Mouse (Mus musculus): ENCODE measurements around the gene Ap3b2.

Ap3b2 gene

DNA sequence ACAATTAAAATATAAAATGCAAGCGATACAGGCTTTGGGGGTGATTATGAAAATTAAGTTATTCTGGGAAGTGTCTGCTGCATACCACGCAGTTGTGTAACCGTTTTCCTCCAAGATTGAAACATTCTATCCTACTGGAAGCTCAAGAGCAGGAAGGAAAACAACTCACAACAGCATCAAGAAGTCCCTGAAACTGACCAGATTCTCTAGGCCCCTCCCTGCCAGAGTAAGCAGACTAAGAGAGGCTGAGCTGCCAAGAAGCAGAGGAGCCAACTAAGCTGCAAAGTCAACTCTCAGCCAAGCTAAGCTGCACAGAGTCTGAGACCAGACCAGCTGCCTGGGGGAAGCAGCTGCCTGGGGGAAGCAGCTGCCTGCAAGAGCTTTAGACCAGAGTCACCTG is 18.5 kb downstream of the Ap3b2 start:
- DNase-seq, result no peak

DNA sequence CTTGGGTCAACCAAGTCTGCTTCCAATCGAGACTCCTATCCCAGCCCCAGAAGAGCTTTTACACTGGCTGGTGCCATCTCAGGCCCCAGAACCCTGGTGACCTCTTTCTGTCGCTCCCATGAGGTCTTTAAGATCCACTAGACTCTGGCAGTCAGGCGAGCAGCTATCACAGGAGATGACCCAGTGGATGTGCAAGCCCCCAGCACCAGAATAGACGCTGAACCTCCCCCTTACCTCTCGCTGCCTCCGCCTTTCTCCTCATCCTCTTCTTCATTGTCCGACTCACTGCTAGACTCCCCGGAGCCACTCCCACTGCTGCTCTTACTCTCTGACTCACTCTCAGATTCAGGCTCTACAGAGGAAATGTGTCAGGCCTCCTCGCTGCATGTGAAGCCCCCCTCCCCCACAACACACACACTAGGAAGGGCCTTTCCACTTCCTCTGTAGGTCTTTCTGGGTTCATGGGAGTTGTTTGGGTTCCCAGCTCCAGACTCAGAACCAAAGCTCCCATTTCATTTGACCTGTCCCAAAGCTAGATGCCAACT is 28.7 kb downstream of the Ap3b2 start:
- DNase-seq, result no peak

DNA sequence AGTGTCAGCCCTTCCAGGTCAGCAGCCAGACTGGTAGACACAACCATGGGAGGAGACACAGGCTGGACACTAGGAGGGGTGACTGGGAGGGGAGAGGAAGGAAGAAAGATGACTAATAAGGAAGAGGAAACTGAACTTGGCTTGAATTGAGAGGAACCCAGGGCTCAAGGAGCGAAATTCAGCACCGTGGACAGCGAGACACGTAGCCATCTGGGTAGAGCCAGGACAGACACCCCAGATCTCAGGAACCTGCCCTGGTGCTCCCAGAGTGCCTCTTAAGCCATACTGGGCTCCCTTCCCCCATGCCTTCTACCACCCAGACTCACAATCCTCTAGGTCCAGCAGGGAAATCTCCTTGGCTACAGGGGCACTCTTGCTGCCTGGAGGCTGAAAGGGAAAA is 29.6 kb downstream of the Ap3b2 start:
- DNase-seq, result no peak

DNA sequence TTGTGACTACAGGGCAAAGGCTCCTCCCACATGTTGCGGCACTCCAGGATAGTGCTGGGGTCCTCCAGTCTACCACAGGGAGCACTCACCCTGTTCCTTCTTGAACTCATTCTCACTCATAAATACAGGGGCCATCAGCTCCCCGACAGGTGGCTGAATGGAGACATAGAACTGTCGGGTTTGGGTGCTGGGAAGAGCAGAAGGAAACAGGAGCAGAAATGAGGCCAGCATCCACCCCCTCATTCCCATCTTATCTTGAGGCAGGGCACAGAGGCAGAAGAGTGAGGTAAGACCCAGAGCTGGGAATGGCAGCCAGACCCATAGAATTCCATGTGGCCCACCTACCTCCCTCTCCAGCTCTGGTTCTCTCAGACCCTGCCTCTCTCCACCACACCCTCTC is 30.9 kb downstream of the Ap3b2 start:
- no peak for DNase-seq

DNA sequence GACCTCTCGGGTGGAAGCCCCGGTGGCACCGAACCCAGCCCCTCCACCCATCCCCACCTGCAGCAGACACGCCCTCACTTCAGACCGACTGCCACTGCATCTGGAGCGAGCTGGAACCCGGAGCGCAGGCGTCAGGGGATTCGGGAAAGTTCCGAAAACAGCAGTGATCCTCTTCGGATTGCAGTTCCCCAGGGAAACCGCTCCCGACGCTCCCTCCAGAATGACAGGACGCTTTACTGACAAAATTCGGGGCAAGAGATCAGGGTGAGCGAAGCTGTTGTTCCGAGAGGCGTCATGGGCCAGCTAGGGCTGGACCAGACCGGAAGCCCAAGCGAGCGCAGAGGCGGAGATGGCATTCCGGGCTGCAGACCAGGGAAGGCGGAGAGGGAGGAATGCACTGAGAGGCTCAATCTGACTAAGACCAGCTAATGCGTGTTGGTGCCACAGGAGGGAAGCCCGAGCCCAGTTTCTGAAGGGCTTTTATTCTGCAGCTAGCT is 38.5 kb downstream of the Ap3b2 start, which contains the start of gene Cpeb1:
Gene Cpeb1 (minus strand): TSS at position 311 of the 497 bp plus-strand sequence.
- peak; percentile 55 for DNase-seq

DNA sequence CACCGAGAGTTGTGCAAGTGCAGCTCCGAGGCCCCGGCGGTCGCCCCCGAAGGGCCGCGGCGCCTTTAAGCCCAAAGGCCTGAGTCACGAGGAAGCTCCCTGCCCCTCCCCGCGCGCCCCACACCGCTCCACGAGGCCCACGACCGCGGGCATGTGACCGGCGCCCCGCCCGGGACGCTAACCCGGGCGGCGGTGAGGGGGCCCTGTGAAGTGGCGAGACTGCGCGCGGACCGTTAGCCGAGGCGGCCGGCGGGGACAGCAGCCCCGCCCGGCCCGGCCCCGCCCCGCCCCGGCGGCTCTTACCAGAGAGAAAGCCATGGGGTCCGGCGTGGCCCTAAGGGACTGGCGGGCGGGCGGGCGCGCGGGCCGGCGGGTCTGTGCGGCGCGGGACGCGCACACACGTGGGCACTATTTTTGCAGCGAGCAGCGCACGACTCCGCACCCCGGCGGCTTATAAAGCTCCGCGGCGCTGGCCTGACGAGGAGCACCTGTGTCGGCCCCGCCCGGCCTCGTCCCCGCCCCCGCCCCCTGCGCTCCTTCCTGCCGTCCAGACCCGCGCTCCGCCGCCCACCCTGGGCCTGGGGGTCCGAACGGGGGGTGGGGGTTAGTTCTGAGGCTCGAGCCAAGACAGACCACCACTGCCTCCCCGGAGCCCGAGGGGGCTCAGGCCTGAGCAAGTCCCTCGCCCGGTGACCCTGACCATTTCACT is 39.2 kb downstream of the Ap3b2 start:
- peak; percentile 60 for DNase-seq

DNA sequence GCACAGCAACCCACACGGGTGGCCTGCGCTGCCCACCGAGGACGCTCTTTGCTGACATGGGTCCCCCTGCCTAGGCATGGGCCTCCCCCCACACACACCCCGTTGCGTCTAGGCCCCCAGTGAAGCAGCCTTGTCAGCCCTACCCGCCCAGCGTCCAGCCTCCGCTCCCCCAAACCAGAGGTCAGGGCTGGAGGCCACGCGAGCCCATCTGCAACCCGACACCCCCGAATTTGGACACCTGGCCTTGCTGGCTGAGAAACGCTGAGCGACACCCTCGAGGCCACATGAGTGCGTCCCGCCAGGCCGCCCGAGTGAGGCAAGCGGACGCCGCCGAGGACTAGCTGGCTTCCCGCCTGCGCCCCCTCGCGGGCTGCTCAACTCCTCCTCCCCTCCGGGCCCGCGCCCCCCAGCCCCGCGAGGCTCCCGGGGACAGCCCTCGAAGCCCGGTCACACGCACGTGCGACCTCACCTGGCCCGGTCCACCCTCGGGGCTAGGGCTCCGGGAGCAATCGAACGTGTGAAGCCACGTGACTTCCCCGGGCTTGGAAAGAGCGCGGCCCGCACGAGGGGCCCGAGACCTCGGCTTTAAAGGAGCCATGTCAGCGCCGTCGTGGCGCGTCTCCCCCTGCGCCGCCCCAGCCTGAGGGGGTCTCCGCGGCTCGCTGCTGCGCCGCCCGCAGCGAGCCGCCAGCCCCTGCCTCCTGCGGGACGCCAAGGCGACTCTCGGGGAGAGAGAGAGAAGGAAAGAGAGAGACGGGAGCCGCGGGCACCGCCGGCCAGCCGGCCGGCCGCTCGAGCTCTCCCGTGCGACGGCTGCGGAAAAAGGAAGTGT is 40.1 kb downstream of the Ap3b2 start:
- DNase-seq, result peak; percentile 58

DNA sequence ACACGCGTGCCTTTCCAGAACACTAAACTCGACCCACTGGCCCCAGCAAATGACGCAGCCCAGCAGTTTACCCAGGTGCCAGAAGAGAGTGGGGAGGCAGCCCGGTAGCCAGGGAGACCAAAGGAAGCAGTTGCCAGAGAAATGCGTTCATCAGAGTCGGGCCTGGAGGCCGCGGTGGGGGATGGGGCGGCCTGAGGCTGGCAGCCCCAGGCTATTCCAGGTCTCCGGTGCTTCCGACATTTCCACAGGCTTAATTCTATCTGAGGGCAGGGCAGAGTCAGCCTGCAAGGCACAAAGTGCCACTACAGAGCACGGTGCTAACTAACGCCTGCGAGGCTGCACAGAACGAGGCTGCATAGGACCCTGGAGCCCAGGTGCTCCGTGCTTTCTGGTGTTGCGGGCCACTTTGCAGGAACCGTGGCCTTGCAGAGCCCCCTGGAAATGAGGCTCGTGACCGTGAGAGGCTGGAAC is 40.7 kb downstream of the Ap3b2 start:
- no peak for DNase-seq
